Mouse (Mus musculus) cerebellum, postnatal 10 days (tissue): ENCODE measurements around the gene Ankfn1.

ENCODE experiments used
- DNase-seq, 2 experiments: peaks; one replicate each; pipeline ENCODE4 v3.0.0; 2021; ENCODE audit warnings: mixed read lengths in 2 of 2

Gene Ankfn1

DNA sequence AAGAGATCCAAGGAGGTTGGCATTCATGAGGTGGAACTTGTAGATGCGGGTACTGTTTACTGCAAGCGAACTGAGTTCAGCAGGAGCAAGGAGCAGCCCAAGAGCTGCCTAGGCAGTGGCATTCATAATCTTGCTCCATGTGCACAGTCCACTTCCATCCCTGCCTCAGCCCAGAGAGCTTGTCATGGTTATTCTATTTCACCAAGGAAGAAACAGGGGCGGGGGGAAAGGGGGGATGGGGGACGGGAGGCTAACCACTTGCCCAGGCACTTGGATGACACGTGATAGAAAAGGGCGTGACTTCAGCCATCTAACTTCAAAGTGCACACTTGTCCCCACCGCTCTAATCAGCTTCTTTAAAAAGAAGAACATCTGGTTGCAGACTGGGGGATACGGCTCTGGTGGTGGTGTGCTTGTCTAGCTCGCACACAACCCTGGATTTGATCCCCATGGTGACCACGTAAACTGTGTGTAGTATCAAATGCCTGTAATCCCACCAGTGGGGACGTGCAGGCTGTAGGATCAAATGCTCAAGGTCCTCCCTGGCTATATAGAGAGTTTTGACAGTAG lies 203.1 kb downstream of the Ankfn1 start:
- no peak for DNase-seq

DNA sequence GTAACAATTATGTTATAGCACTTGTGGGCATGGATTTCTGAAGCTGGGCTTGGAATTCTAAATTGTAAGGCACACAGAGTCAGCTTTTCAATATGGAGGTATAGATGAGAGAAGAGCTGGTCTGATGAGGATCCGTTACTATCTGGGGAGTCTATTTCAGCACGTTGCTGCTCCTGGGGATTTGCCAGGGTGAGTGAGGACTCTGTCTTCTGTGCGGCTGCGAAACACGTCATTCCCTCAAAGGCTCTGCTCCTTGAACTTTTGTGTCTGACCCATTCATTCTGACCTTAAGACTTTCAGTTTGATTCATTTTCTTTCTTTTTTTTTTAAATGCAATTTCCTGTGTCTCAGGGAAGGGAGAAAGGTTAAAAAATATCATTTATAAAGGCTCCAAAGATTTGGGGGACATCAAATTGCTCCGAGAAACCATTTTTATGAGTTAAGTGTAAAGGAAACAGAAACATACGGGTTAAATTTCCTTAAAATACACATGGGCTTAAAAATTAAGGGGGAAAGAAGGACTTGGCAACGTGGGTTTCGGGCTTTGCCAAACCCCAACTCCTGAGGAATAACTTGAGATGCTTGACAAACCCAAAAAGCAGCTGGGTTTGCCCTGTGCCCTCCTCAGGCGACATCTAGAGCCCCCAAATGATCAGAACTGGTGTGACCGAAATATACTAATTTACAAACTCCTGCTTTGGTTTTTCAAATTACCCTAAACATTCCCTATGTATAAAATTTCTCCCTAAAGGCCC lies 207.9 kb downstream of the Ankfn1 start:
- DNase-seq = no peak

DNA sequence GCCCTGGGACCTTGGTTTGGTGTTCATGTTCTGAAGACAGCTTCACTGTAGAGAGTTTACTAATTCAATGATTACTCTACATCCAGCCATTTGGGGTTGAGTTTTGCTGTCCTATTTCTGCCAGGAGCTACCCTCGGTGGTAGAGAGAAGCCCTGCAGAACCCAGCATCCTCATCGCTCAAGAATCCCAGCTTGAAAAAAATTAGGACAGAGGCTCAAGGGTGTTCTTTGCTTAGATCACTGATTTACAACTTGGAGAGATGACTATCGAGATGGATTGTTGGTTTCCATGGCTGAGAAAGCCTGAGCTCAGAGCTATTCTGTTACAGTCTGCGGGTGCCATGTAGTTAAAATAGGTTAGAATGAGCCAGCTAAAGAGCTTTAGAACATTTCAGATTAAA lies 209.2 kb downstream of the Ankfn1 start:
- no peak for DNase-seq

DNA sequence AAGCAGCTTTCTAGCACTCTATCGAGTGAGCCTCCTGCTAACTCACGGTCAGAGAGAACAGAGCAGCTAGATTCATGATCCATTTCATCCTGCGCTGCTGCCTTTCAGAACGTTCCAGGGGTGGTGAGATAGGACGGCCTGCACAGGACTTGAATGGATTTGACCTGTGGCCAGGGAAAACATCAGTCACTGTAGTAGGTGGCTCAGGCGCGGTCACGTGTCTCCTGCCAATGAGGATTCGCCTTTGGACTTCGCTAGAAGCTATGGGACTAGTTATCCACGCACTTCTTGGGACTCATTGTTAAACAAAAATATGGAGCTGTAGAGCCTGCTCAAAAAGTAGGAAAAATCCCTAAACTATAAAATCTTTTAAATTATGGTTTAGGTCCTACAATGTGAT lies 226.0 kb downstream of the Ankfn1 start:
- DNase-seq = no peak

DNA sequence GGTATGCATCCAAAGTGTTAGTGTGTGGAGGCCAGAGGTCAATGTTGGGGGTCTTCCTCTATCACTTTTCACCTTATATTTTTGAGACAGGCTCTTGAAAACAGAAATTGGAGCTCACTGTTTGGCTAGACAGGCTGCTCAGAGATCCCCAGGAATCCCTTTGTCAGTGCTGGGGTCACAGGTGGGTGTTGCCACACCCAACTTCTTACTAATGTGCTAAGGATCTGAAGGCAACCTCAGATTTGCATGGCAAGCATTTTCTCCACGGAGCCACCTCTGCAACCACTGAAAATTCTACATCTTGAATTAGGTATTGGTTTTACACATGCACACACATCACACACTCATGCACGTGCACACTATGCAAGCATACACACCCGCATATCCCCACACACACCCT lies 226.5 kb downstream of the Ankfn1 start:
- DNase-seq = no peak

DNA sequence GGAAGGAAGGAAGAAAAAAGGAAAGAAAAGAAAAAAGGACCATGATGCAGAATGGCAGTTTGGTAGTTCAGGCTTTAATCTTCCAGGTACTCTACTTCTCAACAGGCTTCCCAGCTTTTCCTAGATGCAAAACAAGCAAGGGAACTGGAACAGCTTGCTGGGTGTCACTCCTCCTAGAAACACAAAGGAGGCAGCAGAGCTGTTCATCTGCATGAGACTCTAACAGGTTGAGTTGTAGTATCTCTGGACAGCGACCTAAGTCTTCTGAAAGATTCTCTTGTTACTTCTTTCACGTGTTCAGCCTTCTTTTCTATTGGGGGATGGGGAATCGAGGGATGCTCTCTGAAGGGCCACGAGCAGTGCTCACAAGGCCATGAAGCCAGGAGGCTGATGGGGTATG lies 228.7 kb downstream of the Ankfn1 start:
- no peak for DNase-seq

DNA sequence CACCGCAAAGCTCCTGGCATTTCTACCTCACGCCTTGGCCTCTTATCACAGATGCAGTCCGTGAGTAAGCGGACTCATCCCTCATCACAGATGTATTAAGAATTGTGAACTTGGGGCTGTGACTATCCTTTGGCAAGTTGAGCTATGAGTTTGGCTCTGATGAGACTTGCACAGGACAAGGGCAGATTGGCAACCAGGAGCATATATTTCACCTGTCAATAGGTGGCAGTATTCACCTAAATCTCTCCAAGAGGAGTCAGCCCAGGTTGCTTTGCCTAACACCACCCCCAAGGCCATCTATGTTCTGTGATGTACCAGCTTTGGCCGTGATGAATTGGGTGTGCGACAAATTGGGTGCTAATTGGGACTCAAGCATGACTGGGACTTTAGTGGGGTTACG lies 231.3 kb downstream of the Ankfn1 start:
- peak; percentile 65 to 72 for DNase-seq

DNA sequence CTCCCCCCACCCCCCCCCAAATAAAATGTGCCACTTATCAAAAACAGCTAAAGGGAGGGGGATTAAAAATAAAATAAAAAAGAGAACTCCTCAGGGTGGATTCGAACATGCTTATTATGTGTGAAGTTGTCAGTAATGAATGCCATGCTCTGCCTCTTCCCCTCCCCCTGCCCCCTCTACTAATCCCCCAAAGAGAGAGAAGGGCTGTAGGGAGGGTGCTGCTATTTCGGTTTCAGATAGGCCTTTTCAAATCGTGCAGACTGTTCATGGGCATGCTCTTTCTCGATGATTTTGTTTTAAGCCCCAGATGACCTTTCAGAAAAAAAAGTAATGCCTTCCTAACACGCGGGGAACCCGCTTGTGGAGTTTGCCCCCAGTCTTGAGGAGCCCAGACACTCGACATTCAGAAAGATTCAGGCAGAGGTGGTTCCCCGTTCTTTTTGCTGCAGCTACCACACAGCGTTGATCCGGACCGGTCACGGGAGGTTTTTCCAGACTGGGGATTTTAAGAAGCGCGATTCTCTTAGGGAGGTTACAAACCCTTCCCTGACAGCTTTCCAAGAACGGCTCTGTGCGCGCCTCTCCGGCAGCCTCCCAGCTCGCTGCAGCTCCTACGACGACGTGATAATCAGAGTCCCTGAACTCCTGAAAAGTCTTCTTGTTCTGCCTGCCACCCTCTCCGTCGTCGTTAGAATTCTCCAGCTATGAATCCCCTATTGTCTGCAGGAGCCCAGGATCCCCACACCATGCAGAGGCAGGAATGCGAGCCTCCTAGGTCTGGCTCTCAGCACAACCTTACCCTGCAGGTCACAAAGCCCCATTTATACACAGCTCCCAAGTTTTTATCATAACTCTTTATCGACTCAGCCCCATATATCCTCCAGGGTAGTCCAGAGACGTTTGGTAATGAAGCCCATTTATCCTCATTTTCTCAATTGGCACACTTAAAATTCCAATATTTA lies 232.3 kb downstream of the Ankfn1 start:
- DNase-seq = peak; percentile 31 to 35

DNA sequence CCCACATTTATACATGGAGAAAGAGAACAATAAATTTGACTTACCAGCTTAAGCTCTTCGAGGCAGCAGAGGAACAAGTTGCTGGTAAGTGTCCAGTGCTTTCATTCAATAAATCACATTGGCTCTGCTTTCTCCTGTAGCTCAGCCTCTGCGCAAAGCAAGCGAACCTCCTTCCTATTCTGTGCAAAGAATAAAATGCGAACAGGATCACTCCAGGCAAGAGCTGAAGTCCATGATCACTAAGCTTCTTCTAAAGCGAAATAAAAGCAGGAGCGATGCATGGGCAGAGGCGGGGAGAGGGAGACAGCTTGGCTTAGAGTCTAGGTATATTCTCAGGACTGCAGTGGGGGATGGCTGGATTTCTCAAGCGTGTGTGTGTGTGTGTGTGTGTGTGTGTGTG lies 239.1 kb downstream of the Ankfn1 start:
- DNase-seq = no peak

DNA sequence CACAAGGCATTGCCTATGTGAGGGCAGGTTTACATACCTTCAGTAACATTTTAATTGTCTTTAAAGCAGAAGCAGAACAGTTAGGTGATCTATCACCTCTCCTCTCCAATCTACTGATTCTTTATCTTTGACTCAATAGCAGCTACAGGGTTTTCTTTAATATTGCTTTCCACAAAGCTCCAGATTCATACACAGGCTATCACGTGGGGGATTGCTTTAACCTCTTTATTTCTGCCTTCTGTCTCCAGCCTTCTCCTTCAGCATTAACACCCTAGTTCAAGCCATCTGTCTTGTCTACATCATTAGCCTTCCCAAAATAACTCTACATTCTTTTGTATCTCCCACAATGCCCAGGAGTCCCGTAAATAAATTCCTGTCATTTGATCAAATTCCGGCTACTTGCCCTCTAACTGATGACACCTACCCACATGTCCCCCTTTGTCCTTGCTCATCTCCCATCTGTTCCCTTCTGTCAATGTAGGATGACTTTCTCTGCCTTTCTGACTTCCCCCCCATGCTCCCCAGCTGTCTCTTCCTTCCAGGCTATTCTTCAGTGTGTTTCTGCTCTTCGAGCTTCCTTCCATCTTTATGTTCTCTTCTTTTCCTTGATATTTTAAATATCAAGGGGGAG lies 249.5 kb downstream of the Ankfn1 start:
- peak; percentile 49 to 53 for DNase-seq

DNA sequence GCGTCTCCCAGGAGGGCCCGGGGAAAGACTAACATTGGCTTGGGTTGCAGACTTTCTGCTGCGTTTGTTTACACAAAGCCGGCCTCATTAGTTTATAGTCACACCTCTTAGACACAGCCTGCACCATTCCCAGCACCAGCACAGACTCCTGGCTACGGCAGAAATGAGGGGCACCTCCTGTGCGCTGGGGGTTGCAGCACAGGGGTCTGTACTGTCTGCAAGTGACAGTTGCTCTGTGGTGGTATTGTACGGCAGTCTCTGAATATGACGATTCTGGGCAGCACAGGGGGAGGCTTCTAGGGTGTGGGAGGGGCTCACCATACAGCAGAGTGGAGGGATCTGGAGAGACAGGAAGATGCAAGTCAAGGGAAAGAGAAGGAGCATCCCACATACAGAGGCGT lies 262.0 kb downstream of the Ankfn1 start:
- DNase-seq = no peak

DNA sequence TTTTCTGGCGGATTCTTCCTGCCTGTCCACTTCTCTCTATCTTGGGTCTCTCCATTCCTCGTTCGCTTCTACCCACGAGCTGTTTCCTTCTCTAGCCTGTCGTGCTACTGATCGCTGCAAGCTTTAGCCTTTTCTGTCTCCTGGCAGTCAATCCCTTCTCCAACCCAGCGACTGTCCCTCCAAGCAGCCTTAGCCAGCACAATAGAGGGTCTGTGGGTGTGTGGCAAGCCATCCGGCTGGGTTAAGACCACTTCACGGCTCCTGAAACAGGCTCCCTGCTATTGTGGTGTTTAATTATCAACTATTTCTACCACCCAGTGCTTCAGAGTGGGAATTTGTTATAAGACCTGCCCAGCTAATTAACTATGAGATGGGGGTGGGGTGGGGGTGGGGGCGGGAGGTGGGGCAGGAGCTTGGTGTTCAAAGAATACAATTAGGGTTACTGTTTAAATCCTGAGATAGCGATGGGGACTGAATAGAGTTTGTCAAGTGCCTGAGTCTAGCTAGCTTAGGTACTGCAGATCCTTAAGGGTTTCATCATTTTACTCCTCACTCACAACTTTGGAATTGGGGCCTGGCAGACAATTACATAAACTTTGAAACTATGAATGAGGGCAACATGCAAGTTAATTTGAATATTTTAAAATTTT lies 268.7 kb downstream of the Ankfn1 start:
- DNase-seq = peak in 1 of 2 experiments; percentile 20

DNA sequence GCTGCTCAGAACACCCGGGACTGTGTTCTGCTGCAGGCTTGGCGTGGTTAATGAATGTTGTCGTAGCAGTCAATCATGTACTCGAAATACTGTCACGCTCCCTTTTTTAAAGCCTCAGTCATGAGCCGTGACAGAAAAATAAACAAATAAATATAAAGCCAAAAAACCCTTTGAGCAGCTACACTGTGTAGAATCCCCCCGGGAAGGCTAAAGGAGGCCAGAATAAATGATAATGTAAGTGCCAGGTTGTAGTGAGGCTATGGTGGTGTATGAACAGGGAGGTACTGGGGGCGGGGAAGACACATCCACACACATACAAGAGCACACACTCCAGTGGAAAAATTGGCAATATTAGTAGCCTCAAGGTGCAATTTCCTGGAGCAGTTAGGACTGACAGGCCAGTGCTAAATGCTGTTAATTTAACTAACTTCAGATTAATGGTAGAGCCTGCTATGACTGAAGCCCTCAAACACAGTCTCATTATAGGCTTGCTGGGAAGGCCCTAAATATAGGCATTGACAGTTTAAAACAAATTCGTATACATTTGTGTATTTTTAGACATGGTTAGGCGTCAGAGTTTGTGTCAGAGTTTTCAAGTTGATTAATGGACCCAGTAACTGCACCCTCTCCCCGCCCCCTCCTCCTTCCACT lies 270.7 kb downstream of the Ankfn1 start:
- DNase-seq = no peak

DNA sequence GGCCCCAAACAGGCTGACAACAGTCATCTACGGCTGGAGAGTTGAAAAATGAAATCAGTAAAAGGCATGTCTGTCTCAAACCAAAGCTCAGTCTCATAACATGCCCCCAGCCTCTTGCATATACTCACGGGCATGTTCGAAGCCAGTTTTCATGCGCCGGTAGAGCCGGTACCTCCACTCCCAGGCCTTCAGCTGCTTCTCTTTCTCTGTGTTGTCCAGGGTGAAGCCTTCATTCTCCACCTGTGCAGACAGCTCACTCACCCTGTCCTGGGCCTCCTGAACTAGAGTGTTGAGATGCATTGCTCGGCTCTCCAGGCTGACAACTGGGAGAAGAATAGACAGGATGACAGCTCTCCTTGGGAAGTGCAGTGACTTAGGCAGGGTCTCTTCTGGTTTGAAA lies 272.4 kb downstream of the Ankfn1 start:
- DNase-seq = no peak

DNA sequence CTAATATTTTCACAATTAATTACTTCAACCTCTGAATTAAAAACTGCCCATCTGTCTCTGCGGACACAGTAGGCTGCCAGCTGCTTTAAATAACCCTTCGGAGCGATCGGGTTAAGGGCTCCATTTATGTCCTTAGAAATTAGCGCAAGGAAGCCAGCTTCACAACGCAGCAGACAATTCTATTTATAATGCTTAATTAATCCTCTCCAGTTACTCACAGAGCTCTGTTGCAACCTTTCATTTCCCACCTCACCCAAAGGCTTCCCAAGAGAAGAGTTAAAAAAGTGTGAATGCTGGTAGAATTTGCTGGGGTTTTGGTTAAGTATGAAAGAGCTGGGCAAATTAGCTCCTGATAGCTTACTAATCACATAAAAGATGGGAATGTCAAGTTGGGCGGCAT lies 275.7 kb downstream of the Ankfn1 start:
- no peak for DNase-seq

DNA sequence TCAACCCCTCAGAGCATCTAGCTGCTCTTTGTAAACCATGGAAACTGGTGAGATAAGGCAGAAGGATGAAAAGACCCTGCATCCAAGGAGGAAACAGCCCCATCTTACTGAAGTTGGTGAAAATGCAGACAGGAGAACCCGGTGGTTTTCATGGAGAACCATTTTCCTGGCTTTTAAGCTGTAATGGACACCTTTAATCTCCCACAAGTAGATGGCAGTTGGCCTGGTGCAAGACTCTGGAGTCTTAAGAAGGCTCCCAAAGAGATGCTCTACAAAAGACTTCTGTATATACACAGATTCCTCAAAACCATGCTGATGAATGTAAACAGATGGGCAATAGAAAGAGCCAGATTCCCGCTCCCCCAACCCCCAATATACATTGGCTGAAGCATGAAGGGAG lies 276.5 kb downstream of the Ankfn1 start:
- no peak for DNase-seq

DNA sequence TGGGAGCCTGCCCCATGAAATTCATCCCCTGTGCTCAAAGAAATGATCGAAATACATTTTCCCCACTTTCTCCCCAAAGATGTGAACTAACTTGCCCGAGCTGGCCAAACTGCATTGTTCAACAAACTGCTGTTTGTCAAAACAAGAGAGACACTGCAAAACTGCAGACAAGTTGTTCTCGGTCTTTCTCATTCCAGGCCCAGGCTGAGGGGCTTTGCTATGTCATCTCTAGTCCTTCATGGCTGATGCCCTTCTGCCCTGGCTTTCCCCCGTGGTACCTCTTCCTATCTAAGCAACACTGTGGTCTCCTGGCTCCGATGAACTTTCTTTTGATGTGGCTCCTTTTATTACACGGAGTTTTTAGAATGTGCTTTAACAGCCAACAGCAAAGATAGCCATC lies 296.4 kb downstream of the Ankfn1 start:
- no peak for DNase-seq

DNA sequence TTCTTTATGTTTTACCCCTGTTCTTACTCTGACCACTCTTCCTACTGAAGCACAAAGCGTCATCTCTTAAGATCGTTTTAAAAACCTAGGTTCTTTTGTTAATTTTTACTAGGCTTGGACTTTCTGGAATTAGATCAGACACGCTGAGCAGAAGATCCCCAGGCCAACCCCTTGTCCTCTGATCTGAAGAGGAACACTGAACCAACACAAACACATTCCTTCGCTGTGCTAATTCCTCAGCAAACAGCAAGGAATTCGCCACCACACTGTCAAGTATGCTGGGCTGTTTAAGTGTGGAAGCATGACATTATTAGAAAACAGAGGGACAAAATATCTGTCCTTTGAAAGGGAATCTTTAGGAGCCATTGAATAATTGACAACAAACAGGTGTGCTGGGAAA lies 300.5 kb downstream of the Ankfn1 start:
- DNase-seq = no peak

DNA sequence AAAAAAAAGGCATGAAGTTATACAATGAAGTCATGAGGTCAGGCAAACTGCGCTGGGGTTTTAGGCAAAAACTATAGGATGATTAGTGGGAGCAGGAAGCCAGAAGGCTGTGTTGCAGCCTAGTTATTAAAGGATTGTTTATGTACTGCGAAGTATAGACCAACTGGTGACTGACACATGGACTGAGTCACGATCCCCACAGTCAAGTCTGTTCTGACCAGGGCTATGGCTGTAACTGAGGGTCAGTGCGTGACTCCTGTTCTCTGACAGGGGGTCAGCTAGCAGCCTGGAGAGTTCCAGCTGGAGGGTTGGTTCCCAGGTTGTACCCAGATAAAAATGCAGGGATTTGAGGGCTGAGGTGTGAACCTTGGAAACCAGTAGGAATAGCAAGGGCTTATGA lies 301.4 kb downstream of the Ankfn1 start:
- DNase-seq = no peak

DNA sequence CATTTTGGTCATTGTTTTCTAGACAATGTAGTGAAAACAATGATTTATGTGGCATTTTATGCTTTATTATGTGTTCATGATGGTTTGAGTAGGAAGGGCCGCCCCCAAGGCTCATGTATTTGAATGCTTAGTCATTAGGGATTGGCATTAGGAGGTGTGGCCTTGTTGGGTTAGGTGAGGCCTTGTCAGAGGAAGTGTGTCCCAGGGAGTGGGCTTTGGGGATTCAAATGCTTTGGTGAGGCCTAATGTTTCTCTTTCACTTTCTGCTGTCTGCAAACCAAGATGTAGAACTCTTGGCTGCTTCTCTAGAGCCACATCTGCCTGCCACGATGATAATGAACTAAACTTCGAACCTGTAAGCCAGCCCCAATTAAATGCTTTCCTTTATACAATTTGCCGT lies 304.6 kb downstream of the Ankfn1 start:
- DNase-seq = no peak

DNA sequence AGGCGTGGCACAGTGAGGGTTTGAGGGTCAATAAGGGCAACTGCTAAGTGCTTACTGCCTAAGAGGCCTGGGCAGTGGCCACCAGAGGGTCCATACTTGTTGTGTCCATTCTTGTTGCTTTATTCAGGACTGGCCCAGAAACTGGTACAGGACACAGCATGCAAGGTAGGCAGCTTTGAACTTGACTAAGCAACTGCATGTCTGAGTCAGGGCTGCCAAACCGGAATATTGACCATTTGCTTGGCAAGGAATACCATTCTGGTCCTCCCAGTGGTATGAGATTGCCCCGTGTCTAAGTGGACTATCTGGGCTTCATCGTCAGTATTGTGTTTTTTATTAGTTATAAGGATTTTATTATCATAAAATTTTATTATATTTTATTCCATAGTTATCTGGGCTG lies 312.1 kb downstream of the Ankfn1 start:
- no peak for DNase-seq

DNA sequence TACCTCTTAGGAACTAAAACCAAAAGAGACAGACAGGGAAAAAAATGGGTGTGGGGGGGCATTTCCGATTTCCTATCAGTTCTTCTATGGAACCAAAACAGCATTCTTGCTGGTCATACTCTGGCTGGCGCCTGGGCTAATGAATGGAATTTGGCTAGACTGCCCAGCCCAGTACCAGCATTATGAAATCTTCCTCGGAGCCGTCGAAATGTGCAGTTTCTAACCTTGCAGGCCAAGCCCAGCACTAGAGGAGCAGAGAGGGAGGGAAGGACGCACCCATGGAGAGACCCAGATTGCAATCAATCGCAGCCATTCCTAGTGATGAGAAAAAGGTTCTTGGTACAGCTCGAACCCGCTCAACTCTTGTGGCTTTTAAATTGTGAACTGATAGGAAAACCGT lies 315.2 kb downstream of the Ankfn1 start:
- no peak for DNase-seq
